15 mouse cellular contexts compared by ENCODE assay signal in genomic region chrX:43397957-43398356, GRCm38 (mm10). TPM values are rescaled to one million over a fixed set of nuclear protein-coding genes. Genes with fewer than 3 reads are reported as not detected.
"Had no signal": no experiment of that assay in that cellular context is flagged by ENCODE, and none has a peak within 500 bp of the region (broad histone marks: within the 10 kb centered on the region; RNA-seq: fewer than 3 reads in every experiment).

No protein-coding gene starts in this region.

- DNase-seq: gastrocnemius, postnatal 14 days; gastrocnemius, postnatal 36 days; heart, adult 11 months; heart, adult 2 months; heart, postnatal 14 days; heart, postnatal 36 days; kidney, adult 11 months; kidney, adult 2 months; kidney, adult 9 months; kidney, postnatal 25 days; kidney, postnatal 4 days; liver had no signal

RNA-seq across cellular contexts. Expression of gene Tenm1, which starts 31.0 kb away (rescaled TPM):
- total RNA-seq: gastrocnemius, adult 18-20 months; gastrocnemius, adult 8-10 months; hematopoietic stem cell, adult 5-6 weeks had no signal
